Mouse (Mus musculus): Measurements from ENCODE around the gene Tbc1d20. TPM values are rescaled to one million over a fixed set of nuclear protein-coding genes. Genes with fewer than 3 reads are reported as not detected.

The Tbc1d20 gene
- polyA plus RNA-seq (2014; fragmentation: Illumina TruSeq; extraction: RNeasy Lipid Tissue Mini Kit (QIAGEN cat#74804); ENCODE audit: low read depth, low replicate concordance) = 12.4 TPM

DNA sequence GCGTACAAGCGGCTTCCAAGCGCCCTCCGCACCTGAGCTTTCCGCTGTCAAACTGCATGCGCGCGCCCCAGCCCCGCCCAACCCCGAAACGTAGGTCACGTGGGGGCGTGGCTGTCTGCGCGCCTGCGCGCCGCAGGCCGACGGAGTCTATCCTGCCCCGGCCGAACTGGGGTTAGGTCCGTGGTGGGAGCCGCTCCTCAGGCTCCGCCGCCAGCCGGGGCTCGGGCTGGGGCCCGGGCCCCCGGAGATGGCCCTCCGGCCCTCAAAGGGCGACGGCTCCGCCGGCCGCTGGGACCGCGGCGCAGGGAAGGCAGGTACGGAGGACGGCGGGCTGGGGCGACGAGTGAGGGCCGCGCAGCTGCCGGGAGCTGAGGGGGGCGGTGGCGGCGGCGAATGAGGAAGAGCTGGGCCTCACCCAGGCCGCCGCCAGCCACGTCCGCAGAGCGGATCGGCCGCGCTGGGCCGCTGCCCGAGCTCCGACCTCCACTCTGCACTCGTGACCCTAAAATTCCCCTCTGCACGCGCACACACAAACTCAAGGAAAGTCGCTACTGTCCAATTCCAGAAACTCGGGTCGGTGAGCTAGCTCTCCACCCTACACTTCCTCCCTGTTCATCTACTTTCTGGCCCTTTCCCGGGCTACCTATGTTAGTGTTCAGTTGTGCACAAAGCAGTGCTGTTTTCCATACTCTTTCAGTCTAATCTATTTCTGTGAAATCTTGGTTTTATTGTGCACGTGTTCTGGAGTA lies at the start of gene Tbc1d20:
Gene Tbc1d20, plus strand, starts transcription at position 102 of the 749 bp plus-strand sequence.

DNA sequence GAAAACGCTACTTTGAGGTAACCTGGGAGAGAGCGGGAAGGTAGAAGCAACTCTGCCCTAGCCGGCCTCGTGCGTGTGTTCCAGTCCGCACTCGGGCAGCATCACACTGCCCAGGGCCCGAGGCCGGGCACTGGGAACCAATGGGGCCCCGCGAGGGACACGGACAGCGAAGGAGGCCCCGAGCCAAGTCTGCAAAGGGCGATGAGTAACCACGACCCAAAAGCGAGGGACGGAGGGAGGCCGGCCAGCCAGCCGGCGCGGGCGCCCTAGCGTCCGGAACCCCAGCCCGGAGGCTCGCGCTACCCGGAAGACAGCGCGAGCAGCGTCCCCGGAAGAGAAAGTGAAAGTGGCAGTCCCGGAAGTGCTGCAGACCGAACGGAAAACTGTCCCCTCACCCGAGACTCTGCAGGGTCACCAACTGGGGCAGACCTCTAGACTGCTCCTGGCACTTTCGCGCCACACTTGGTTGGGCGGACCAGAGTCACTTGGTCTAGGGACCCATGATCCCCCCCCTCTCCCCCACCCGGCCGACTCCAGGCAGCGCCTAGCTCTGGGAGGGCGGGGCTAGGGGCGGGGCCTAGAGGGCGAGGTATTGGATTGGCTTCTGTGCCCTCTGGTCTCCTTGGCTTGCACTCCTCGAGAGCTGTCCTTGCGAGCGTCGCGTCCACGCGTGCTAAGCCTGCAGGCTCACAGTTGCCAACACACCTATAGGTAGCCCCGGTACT lies 38.6 kb downstream of the Tbc1d20 start, which contains the start of gene Rbck1:
Gene Rbck1, minus strand, starts transcription at position 553 of the 725 bp plus-strand sequence.

GRCm38 (mm10) chr2:152343329-152344213 lies 49.9 kb downstream of the Tbc1d20 start, which contains the start of gene Trib3:
TSS of gene Trib3 (minus strand) at chr2:152344032.

Other genes starting within 250 kb of the Tbc1d20 start
- not detected for gene Scrt2, start 212.3 kb upstream of the Tbc1d20 start, polyA plus RNA-seq (2014; fragmentation: Illumina TruSeq; extraction: RNeasy Lipid Tissue Mini Kit (QIAGEN cat#74804); ENCODE audit: low read depth, low replicate concordance)
- 15.8 TPM for gene Srxn1, start 188.3 kb upstream of the Tbc1d20 start, polyA plus RNA-seq (2014; fragmentation: Illumina TruSeq; extraction: RNeasy Lipid Tissue Mini Kit (QIAGEN cat#74804); ENCODE audit: low read depth, low replicate concordance)
- gene Tcf15, start 150.3 kb upstream of the Tbc1d20 start, polyA plus RNA-seq (2014; fragmentation: Illumina TruSeq; extraction: RNeasy Lipid Tissue Mini Kit (QIAGEN cat#74804); ENCODE audit: low read depth, low replicate concordance) = not detected
- 111 TPM for gene Csnk2a1, start 67.0 kb upstream of the Tbc1d20 start, polyA plus RNA-seq (2014; fragmentation: Illumina TruSeq; extraction: RNeasy Lipid Tissue Mini Kit (QIAGEN cat#74804); ENCODE audit: low read depth, low replicate concordance)
- 1.8 TPM for gene Rbck1, start 38.8 kb downstream of the Tbc1d20 start, polyA plus RNA-seq (2014; fragmentation: Illumina TruSeq; extraction: RNeasy Lipid Tissue Mini Kit (QIAGEN cat#74804); ENCODE audit: low read depth, low replicate concordance)
- gene Trib3, start 50.2 kb downstream of the Tbc1d20 start, polyA plus RNA-seq (2014; fragmentation: Illumina TruSeq; extraction: RNeasy Lipid Tissue Mini Kit (QIAGEN cat#74804); ENCODE audit: low read depth, low replicate concordance) = 0.61 TPM
- gene Nrsn2, start 82.8 kb downstream of the Tbc1d20 start, polyA plus RNA-seq (2014; fragmentation: Illumina TruSeq; extraction: RNeasy Lipid Tissue Mini Kit (QIAGEN cat#74804); ENCODE audit: low read depth, low replicate concordance) = not detected
- 0.34 TPM for gene Sox12, start 104.2 kb downstream of the Tbc1d20 start, polyA plus RNA-seq (2014; fragmentation: Illumina TruSeq; extraction: RNeasy Lipid Tissue Mini Kit (QIAGEN cat#74804); ENCODE audit: low read depth, low replicate concordance)
- gene Zcchc3, start 121.2 kb downstream of the Tbc1d20 start, polyA plus RNA-seq (2014; fragmentation: Illumina TruSeq; extraction: RNeasy Lipid Tissue Mini Kit (QIAGEN cat#74804); ENCODE audit: low read depth, low replicate concordance) = 0.19 TPM
- gene 6820408C15Rik, start 121.8 kb downstream of the Tbc1d20 start, polyA plus RNA-seq (2014; fragmentation: Illumina TruSeq; extraction: RNeasy Lipid Tissue Mini Kit (QIAGEN cat#74804); ENCODE audit: low read depth, low replicate concordance) = not detected
- gene Defb23, start 170.8 kb downstream of the Tbc1d20 start, polyA plus RNA-seq (2014; fragmentation: Illumina TruSeq; extraction: RNeasy Lipid Tissue Mini Kit (QIAGEN cat#74804); ENCODE audit: low read depth, low replicate concordance) = not detected
- gene Defb20, start 183.2 kb downstream of the Tbc1d20 start, polyA plus RNA-seq (2014; fragmentation: Illumina TruSeq; extraction: RNeasy Lipid Tissue Mini Kit (QIAGEN cat#74804); ENCODE audit: low read depth, low replicate concordance) = not detected
- gene Defb22, start 196.3 kb downstream of the Tbc1d20 start, polyA plus RNA-seq (2014; fragmentation: Illumina TruSeq; extraction: RNeasy Lipid Tissue Mini Kit (QIAGEN cat#74804); ENCODE audit: low read depth, low replicate concordance) = not detected
- not detected for gene Defb26, start 217.9 kb downstream of the Tbc1d20 start, polyA plus RNA-seq (2014; fragmentation: Illumina TruSeq; extraction: RNeasy Lipid Tissue Mini Kit (QIAGEN cat#74804); ENCODE audit: low read depth, low replicate concordance)
- not detected for gene Defb28, start 224.4 kb downstream of the Tbc1d20 start, polyA plus RNA-seq (2014; fragmentation: Illumina TruSeq; extraction: RNeasy Lipid Tissue Mini Kit (QIAGEN cat#74804); ENCODE audit: low read depth, low replicate concordance)
- gene Defb29, start 246.3 kb downstream of the Tbc1d20 start, polyA plus RNA-seq (2014; fragmentation: Illumina TruSeq; extraction: RNeasy Lipid Tissue Mini Kit (QIAGEN cat#74804); ENCODE audit: low read depth, low replicate concordance) = not detected